Mouse (Mus musculus) heart, embryonic 13.5 days (tissue): ENCODE data around the gene Fam19a2. TPM values are rescaled to one million over a fixed set of nuclear protein-coding genes. Genes with fewer than 3 reads are reported as not detected.

Source experiments
- ATAC-seq: fragments of 200-750 bp; cut with Nextera tagmentation; 2 replicates; pipeline ENCODE4 v1.8.0; 2017; ENCODE audit warnings: moderate TSS enrichment; ENCODE audit not compliant: insufficient number of reproducible peaks, low FRiP score, low TSS enrichment; ENCODE audit errors: extremely low read depth
- H3K27ac ChIP-seq: fragments of 300-500 bp; sonication (generic); replicated peaks from 2 replicates; pipeline ENCODE4 v1.5.1; 2015; ENCODE audit warnings: moderate library complexity, mild to moderate bottlenecking, inconsistent platforms
- H3K27me3 ChIP-seq: fragments of 300-500 bp; sonication (generic); replicated peaks from 2 replicates; pipeline ENCODE4 v1.6.1; 2015; ENCODE audit warnings: mild to moderate bottlenecking, inconsistent platforms
- H3K36me3 ChIP-seq: fragments of 300-500 bp; sonication (generic); 2 replicates; pipeline ENCODE4 v1.6.1; 2015; ENCODE audit warnings: mild to moderate bottlenecking, inconsistent platforms
- H3K4me1 ChIP-seq: fragments of 300-500 bp; sonication (generic); 2 replicates; pipeline ENCODE4 v1.6.1; 2015; ENCODE audit warnings: inconsistent platforms
- H3K4me2 ChIP-seq: fragments of 300-500 bp; sonication (generic); 2 replicates; pipeline ENCODE4 v1.6.1; 2015; ENCODE audit warnings: inconsistent platforms, mild to moderate bottlenecking, moderate library complexity
- H3K4me3 ChIP-seq: fragments of 300-500 bp; sonication (generic); 2 replicates; pipeline ENCODE4 v1.5.1; 2015; ENCODE audit warnings: moderate library complexity, mild to moderate bottlenecking, inconsistent platforms
- H3K9ac ChIP-seq: fragments of 300-500 bp; sonication (generic); 2 replicates; pipeline ENCODE4 v1.6.1; 2015; ENCODE audit warnings: inconsistent platforms, mild to moderate bottlenecking, moderate library complexity
- H3K9me3 ChIP-seq: fragments of 300-500 bp; sonication (generic); 2 replicates; pipeline ENCODE4 v1.6.1; 2016; ENCODE audit warnings: inconsistent platforms
- WGBS: fragments of 180-500 bp; shearing (Covaris S2); methylation state at CpG from one replicate; pipeline ENCODE4 v1.1.7; 2015; ENCODE audit warnings: mixed read lengths; 5-methylcytosine and 5-hydroxymethylcytosine counted together
- polyA plus RNA-seq: library from polyadenylated mRNA; unstranded; fragments of >200 nt; fragmentation: Nextera tagmentation; extraction: Ambion mirVana; gene quantifications from 2 replicates; pipeline ENCODE4 v1.2.1, GENCODE M21; 2015

The Fam19a2 gene
- polyA plus RNA-seq, 1 experiment from 2014 or later, result 0.96 TPM

DNA sequence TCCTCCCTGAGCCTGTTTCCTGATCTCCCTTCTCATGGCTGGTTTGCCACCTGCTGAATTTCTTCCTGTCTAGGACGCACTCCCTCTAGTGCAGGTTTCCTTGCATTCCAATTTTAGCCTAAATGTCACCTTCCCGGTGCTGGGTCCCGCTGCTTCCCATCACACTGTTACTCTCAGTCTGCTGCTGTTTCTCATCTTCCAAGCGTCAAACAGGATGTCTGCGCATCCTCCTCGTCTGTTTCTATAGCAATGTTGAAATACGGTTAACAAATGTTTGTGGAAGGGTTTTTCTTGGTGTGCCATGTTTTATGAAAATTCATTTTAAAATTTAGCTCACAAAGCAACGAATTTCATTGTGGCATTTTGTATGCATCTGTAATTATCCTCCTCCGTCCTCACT, 131.6 kb downstream of the Fam19a2 start:
- no peaks in the 10 kb centered on the region for H3K4me1 ChIP-seq
- no peak overlapping the region for H3K27ac ChIP-seq
- WGBS, result 60% methylated on average over 9 of the region's 9 CpGs
- no peak overlapping the region for H3K9ac ChIP-seq
- no peak overlapping the region for H3K4me3 ChIP-seq
- H3K27me3 ChIP-seq, result no peaks in the 10 kb centered on the region
- H3K9me3 ChIP-seq, result no peaks in the 10 kb centered on the region
- no peaks in the 10 kb centered on the region for H3K36me3 ChIP-seq
- no peak for ATAC-seq
- H3K4me2 ChIP-seq, result no peak overlapping the region

DNA sequence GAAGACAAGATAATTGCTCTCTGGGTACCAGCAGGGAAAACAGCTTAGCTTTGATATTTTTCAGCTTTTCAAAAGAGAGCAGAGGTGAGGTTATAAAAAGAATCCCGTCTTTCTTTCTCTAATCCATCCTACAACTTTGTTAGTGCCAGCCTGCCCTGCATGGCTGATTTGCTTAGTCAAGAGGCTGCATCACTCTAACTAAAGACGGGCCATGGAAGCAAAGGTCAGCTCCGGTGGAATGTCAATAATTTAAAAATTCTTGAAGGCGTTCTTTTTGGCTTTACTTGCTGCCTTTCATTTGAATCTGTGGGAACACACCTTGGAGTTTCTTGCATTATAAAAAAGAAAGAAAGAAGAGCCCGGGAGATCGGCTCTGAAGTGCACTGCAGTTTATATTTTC, 134.3 kb downstream of the Fam19a2 start:
- WGBS, result 68% methylated on average over 6 of the region's 6 CpGs
- Histone ChIP-seq H3K9me3 (no peaks in the 10 kb centered on the region), H3K4me1 (no peaks in the 10 kb centered on the region), H3K4me2 (no peak overlapping the region), H3K27ac (no peak overlapping the region), H3K36me3 (no peaks in the 10 kb centered on the region), H3K9ac (no peak overlapping the region), H3K27me3 (no peaks in the 10 kb centered on the region), H3K4me3 (no peak overlapping the region)
- ATAC-seq, result no peak

DNA sequence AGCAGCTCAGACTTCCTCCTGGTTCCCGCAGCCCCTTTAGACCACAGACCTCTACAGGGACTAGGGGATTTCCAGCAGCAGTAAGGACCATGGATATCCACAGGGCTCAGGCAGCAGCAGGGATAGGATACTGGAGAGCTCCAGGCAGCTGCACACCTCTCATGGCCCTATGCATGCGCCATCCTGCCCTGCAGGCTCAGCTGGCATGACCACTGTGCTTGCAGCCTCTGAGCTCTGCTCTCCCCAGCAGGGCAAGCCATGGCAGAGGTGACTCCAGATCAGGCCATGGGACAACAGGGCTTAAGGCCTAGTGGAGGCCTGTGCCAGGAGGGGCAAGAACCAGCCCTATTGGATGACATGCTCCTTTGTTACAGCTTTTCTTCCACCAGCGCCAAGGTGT, 137.4 kb downstream of the Fam19a2 start:
- Histone ChIP-seq H3K27me3 (no peaks in the 10 kb centered on the region), H3K4me3 (no peak overlapping the region), H3K27ac (no peak overlapping the region), H3K4me1 (no peaks in the 10 kb centered on the region), H3K4me2 (no peak overlapping the region), H3K9ac (no peak overlapping the region), H3K36me3 (no peaks in the 10 kb centered on the region), H3K9me3 (peaks cover 8% of the 10 kb centered on the region; the same call in 1 of the 2 replicates)
- no peak for ATAC-seq
- 83% methylated on average over 3 of the region's 3 CpGs for WGBS

DNA sequence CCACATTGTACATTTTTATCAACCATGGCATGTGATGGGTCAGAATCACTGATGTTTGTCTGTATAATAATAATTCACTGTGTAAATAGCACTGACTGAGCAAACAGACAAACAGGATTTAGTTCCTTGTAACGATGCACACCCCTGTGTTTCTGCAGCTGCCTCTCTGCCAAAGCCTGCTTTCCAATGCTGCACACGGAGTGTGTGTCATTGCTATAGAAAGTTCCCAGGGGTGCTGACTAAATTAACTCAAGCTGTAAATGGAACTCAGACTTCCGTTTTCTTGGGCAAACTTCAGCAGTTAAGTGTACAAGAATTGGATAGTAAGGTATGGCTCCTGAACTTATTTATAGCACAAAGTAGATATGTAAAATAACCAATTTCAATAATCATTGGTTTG, 138.7 kb downstream of the Fam19a2 start:
- H3K4me3 ChIP-seq, result no peak overlapping the region
- H3K9ac ChIP-seq, result no peak overlapping the region
- H3K36me3 ChIP-seq, result no peaks in the 10 kb centered on the region
- no peak overlapping the region for H3K27ac ChIP-seq
- H3K4me1 ChIP-seq, result no peaks in the 10 kb centered on the region
- no peaks in the 10 kb centered on the region for H3K27me3 ChIP-seq
- WGBS, result 68% methylated on average over 3 of the region's 3 CpGs
- no peak overlapping the region for H3K4me2 ChIP-seq
- peaks cover 13% of the 10 kb centered on the region for H3K9me3 ChIP-seq
- no peak for ATAC-seq

DNA sequence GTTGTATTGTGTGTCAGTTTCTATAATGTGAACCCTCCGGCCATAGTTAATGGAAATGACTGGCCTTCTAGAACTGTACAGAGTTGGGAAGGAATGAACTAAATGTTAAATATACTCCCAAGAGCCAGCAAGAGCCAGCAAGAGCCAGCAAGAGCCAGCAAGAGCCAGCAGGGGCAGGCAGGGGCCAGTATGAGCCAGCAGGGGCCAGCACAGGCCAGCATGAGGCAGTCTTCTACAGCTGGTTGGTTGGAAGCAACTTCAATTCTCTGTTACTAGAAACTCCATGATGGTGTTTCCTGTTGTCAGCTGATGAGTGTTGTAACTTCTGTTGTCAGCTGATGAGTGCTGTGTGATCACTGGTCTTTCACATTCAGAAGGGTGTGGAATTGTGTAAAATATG, 151.2 kb downstream of the Fam19a2 start:
- no peak for ATAC-seq
- no peak overlapping the region for H3K9ac ChIP-seq
- H3K4me3 ChIP-seq, result no peak overlapping the region
- no peaks in the 10 kb centered on the region for H3K4me1 ChIP-seq
- H3K36me3 ChIP-seq, result no peaks in the 10 kb centered on the region
- no peak overlapping the region for H3K4me2 ChIP-seq
- WGBS, result 88% methylated on average over 1 of the region's 1 CpGs
- H3K9me3 ChIP-seq, result peaks cover 4% of the 10 kb centered on the region; the same call in 1 of the 2 replicates
- no peak overlapping the region for H3K27ac ChIP-seq
- no peaks in the 10 kb centered on the region for H3K27me3 ChIP-seq

DNA sequence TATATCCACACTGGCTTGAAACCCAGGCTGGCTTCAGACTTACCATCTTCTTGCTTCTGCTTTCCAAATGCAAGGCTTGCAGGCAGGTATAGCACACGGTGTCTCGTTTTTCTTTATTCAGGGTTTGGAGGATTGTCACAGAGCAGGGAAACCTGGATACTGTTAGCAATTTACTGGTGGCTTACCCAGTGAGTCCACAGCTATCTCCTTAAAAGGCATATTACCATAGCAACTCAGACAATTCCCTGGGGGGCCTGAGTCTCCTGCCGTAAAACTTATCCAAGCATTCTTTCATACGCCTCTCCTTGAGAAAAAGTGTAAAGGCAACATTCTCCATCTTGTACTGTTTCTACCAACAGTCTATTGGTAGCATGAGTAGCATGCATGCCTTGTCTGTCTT, 152.2 kb downstream of the Fam19a2 start:
- H3K27ac ChIP-seq, result no peak overlapping the region
- no peaks in the 10 kb centered on the region for H3K27me3 ChIP-seq
- no peaks in the 10 kb centered on the region for H3K4me1 ChIP-seq
- no peak for ATAC-seq
- no peak overlapping the region for H3K4me3 ChIP-seq
- peaks cover 5% of the 10 kb centered on the region for H3K9me3 ChIP-seq
- H3K4me2 ChIP-seq, result no peak overlapping the region
- WGBS, result 67% methylated on average over 4 of the region's 4 CpGs
- H3K36me3 ChIP-seq, result no peaks in the 10 kb centered on the region
- no peak overlapping the region for H3K9ac ChIP-seq

DNA sequence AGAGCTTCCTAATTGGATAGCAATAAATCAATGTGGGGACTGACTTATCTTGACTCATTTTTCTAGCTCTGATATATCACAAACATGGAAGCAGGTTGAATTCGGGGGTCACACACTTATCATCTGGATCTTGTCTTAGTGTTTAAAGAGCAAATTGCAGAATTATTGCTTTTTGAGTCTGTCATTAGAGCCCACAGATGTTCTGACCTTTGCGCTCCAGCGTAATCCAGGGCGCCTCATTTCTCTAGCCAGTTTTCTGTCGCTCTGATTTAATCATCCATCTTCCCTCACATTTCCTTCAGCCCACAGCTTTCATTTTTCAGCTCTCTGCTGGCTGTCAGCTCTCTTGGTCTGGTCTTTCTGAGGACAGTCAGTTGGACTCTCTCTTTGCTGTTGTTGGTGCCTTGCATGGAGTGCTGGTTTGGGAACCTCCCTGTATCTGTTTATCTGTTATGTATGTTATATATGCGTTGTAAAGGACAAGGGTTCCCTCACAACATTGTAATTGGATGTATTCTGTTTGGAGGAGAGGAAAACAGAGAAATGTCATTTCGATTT, 154.9 kb downstream of the Fam19a2 start:
- Histone ChIP-seq H3K9ac (no peak overlapping the region), H3K27ac (no peak overlapping the region), H3K4me3 (no peak overlapping the region), H3K36me3 (no peaks in the 10 kb centered on the region), H3K27me3 (no peaks in the 10 kb centered on the region), H3K9me3 (peaks cover 4% of the 10 kb centered on the region; the same call in 1 of the 2 replicates), H3K4me1 (no peaks in the 10 kb centered on the region), H3K4me2 (no peak overlapping the region)
- 72% methylated on average over 7 of the region's 7 CpGs for WGBS
- ATAC-seq, result no peak

DNA sequence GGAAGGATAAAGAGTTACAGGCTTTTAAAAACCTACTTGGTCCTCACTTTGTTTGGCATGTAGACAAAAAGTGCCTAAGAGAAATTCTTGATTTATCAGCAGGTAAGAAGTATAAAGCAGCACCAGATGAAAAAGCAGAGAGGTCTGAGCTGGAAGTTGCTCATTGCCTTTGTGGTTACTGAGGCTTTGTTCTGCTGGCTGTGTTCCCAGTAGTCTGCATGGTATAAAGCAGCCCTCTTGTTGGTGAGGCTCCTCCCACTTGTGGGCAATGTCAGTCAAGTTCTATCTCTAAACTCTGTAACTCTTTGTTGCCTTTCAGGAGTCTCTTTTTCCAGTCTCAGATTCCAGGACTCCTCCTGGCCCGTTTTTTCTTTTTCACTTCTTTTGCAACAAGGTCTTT, 156.5 kb downstream of the Fam19a2 start:
- H3K9ac ChIP-seq, result no peak overlapping the region
- 72% methylated on average over 1 of the region's 1 CpGs for WGBS

DNA sequence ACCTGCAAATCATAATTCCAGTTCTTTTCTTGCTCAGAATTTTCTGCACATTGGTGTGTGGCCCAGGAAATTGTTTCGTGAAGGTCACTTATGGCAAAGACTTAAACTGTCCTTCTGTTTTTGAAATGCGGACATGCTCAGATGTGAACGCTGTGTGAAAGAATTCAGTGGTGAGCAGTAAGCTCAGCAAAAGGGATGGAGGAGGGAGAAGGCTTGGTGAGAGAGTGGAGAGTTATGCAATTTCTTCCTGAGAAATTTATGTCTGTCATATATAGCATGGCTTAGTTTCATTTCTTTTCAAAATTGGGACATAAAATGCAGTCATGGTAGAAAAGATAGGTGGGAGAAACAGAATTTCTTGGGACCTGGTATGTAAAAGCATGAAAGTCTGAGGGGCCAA, 160.7 kb downstream of the Fam19a2 start:
- Histone ChIP-seq H3K27ac (no peak overlapping the region), H3K9me3 (peaks cover 4% of the 10 kb centered on the region; the same call in 1 of the 2 replicates), H3K36me3 (no peaks in the 10 kb centered on the region), H3K4me2 (no peak overlapping the region), H3K9ac (no peak overlapping the region), H3K4me3 (no peak overlapping the region), H3K27me3 (no peaks in the 10 kb centered on the region), H3K4me1 (no peaks in the 10 kb centered on the region)
- 83% methylated on average over 3 of the region's 3 CpGs for WGBS
- ATAC-seq, result no peak

More for the DNA sequence above, 156.5 kb downstream of the Fam19a2 start:
- no peaks in the 10 kb centered on the region for H3K36me3 ChIP-seq
- H3K4me2 ChIP-seq, result no peak overlapping the region
- H3K27ac ChIP-seq, result no peak overlapping the region
- H3K4me1 ChIP-seq, result no peaks in the 10 kb centered on the region
- H3K4me3 ChIP-seq, result no peak overlapping the region
- peaks cover 4% of the 10 kb centered on the region; the same call in 1 of the 2 replicates for H3K9me3 ChIP-seq
- ATAC-seq, result no peak
- H3K27me3 ChIP-seq, result no peaks in the 10 kb centered on the region

DNA sequence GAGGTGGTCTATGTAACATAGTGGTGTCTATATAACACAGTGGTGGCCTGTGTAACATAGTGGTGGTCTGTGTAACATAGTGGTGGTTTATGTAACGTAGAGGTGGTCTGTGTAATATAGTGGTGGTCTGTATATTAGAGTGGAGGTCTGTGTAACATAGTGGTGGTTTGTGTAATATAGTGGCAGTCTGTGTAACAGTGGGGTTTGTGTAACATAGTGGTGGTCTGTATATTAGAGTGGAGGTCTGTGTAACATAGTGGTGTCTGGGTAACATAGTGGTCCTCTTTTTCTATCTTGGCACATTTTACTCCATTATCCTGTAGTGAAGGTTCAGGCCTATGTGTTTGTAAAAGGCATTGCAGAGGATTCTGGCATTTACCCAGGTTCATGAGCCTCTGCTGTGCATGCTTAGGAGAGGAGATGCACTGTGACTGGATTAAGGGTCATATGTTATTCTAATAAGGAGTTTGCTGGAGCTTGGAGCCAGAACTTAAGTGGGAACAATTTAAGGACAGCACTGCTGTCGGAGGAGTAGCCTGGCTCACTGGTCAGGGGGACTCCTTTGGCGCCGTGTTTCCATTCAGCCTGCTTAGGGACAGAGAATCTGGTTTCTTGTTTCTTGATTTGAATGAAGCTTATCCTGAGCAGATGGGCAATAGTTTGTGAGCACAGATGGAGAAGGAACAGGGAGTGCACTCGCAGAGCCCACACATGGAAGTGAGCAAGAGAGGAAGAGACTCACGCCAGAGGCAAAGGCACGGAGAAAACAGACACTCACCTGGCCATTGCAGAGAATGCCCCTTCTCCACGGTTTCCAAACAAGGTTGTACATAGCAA, 162.9 kb downstream of the Fam19a2 start:
- Histone ChIP-seq H3K9me3 (no peaks in the 10 kb centered on the region), H3K4me1 (no peaks in the 10 kb centered on the region), H3K9ac (no peak overlapping the region), H3K36me3 (no peaks in the 10 kb centered on the region), H3K27ac (no peak overlapping the region), H3K4me3 (no peak overlapping the region), H3K27me3 (no peaks in the 10 kb centered on the region), H3K4me2 (no peak overlapping the region)
- ATAC-seq, result no peak
- 68% methylated on average over 8 of the region's 8 CpGs for WGBS

DNA sequence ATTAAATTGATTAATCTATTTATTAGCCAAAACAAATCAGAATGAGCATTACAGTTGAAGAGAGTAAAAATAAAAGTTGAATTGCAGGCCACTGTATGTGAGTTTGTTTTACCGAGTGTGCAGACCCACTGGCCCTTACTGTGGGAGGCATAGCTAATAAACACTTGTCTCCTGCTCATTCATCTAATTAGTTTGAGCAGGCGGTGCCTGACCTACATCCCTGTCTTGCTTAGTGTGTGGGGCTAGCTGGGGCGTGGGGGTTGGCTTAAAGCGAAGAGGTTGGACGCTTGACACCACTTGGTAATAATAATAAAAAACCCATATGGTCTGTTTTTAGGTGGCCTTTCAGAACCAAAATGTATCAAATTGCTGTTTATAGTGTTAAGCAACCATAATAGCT, 167.8 kb downstream of the Fam19a2 start:
- 80% methylated on average over 5 of the region's 5 CpGs for WGBS
- ATAC-seq, result no peak
- H3K9ac ChIP-seq, result no peak overlapping the region
- no peak overlapping the region for H3K4me2 ChIP-seq
- H3K4me3 ChIP-seq, result no peak overlapping the region
- no peaks in the 10 kb centered on the region for H3K9me3 ChIP-seq
- H3K27me3 ChIP-seq, result no peaks in the 10 kb centered on the region
- no peaks in the 10 kb centered on the region for H3K36me3 ChIP-seq
- no peak overlapping the region for H3K27ac ChIP-seq
- H3K4me1 ChIP-seq, result no peaks in the 10 kb centered on the region

DNA sequence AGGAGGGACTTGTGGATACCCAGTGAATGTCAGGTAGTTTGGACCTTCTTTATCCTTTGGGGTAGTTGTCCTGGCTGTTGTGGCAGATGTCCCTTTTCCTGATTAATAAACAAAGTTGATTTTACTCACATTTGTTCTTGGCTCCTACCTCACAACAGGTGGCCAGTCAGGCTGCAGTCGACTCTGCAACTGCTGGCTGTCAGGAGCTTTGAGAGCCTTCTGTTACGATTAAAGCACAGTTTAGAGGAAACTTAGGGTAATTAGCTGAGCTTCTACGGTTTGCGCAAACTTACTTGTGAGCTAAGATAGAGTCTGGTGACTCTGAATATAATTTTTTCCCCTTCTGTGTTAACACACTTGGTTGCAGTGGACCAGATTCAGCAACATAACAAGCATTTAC, 173.8 kb downstream of the Fam19a2 start:
- no peak for ATAC-seq
- no peak overlapping the region for H3K27ac ChIP-seq
- no peaks in the 10 kb centered on the region for H3K36me3 ChIP-seq
- WGBS, result 69% methylated on average over 4 of the region's 4 CpGs
- H3K27me3 ChIP-seq, result no peaks in the 10 kb centered on the region
- H3K4me1 ChIP-seq, result no peaks in the 10 kb centered on the region
- no peak overlapping the region for H3K4me2 ChIP-seq
- no peaks in the 10 kb centered on the region for H3K9me3 ChIP-seq
- H3K9ac ChIP-seq, result no peak overlapping the region
- no peak overlapping the region for H3K4me3 ChIP-seq
